Mouse (Mus musculus): ENCODE measurements around the gene Pyy. TPM values are rescaled to one million over a fixed set of nuclear protein-coding genes. Genes with fewer than 3 reads are reported as not detected.

The Pyy gene
- polyA plus RNA-seq, 1 experiment from 2014 or later, result not detected

GRCm38 (mm10) chr11:102089088-102089808, 18.4 kb downstream of the Pyy start:
- Histone ChIP-seq H3K27ac (replicated peaks) (peak overlapping the region; percentile 99), H3K9me3 (no peaks in the 10 kb centered on the region), H3K4me1 (peaks cover 27% of the 10 kb centered on the region), H3K4me2 (replicated peaks) (peak overlapping the region; percentile 79), H3K4me3 (peak overlapping the region; percentile 58), H3K27me3 (no peaks in the 10 kb centered on the region), H3K36me3 (no peaks in the 10 kb centered on the region), H3K9ac (replicated peaks) (peak overlapping the region; percentile 67)
- peak; percentile 29 for ATAC-seq (replicated peaks)
- WGBS, result under 1% methylated on average over 20 of the region's 20 CpGs

DNA sequence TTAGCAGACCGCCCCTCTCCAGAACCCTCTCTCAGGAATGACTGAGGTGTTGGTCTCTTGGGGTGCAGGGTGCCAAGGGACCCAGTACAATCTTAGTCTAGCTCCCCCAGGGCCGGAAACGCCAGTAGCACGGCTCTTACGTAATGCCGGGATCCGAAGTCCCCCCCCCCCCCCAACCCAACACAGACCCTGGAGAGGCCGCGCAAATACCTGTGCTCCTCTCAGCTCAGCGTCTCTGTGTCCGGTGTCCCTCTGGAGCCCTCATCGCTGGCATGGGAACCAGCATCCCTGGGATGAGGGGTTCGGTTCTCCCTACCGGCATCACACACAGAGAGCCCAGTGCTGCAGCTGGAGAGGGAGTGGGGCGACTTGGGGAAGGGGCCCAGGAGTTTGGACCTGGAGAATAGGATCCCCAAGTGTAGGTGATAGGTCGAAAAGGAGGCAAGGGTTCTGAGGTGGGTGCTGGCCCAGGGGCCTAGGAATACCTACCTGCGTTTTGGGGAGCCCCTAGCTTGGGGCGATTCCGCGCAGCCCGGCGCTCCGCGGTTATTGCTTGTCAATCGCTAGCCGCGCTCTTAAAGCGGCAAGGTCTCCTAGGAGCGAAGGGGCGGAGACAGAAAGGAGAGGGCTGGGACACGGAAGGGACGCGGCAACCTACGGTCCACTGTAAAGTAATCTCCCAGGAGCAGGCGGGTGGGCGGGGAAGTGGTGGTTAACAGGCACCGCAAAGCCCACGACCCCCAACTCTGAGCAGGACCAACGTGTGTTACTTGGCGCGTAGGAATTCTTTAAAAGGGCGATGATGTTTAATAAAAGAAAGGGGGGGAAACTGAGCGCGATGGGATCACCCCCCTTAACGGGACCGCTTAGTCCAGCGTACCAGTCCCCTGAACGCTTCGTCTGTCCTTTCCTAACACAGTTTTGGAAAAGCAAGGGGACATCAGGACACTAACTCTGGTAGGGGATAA, 19.4 kb downstream of the Pyy start, which contains the start of gene Mpp2:
Mpp2 (minus strand) TSS at position 585 of the 968 bp plus-strand sequence.
- under 1% methylated on average over 49 of the region's 49 CpGs for WGBS
- Histone ChIP-seq H3K36me3 (no peaks in the 10 kb centered on the region), H3K9ac (replicated peaks) (peak within 1 kb of the TSS; percentile 67), H3K27me3 (no peaks in the 10 kb centered on the region), H3K4me1 (peaks cover 30% of the 10 kb centered on the region), H3K27ac (replicated peaks) (peak within 1 kb of the TSS; percentile 99), H3K4me3 (peak within 1 kb of the TSS; percentile 58), H3K9me3 (no peaks in the 10 kb centered on the region), H3K4me2 (replicated peaks) (peak within 1 kb of the TSS; percentile 79)
- ATAC-seq (replicated peaks), result peak; percentile 62

GRCm38 (mm10) chr11:102087081-102087751, 20.4 kb downstream of the Pyy start:
- H3K36me3 ChIP-seq, result no peaks in the 10 kb centered on the region
- no peaks in the 10 kb centered on the region for H3K9me3 ChIP-seq
- peak overlapping the region; percentile 58 for H3K4me3 ChIP-seq
- peak overlapping the region; percentile 99 for H3K27ac ChIP-seq (replicated peaks)
- ATAC-seq (replicated peaks), result peak; percentile 79
- peak overlapping the region; percentile 79 for H3K4me2 ChIP-seq (replicated peaks)
- under 1% methylated on average over 39 of the region's 39 CpGs for WGBS
- H3K27me3 ChIP-seq, result no peaks in the 10 kb centered on the region
- peaks cover 40% of the 10 kb centered on the region for H3K4me1 ChIP-seq
- peak overlapping the region; percentile 67 for H3K9ac ChIP-seq (replicated peaks)

- WGBS, result 0% methylated on average over 3 of the region's 3 CpGs
- H3K4me1 ChIP-seq, result peaks cover 49% of the 10 kb centered on the region
- no peak for ATAC-seq (replicated peaks)
Observed at GRCm38 (mm10) chr11:102086331-102086730, 21.3 kb downstream of the Pyy start.

GRCm38 (mm10) chr11:102084159-102084558, 23.5 kb downstream of the Pyy start:
- no peak overlapping the region for H3K27ac ChIP-seq (replicated peaks)
- no peak for ATAC-seq (replicated peaks)
- H3K4me1 ChIP-seq, result peaks cover 45% of the 10 kb centered on the region
- H3K36me3 ChIP-seq, result no peaks in the 10 kb centered on the region
- no peaks in the 10 kb centered on the region for H3K27me3 ChIP-seq
- no peaks in the 10 kb centered on the region for H3K9me3 ChIP-seq
- 14% methylated on average over 7 of the region's 7 CpGs for WGBS
- H3K9ac ChIP-seq (replicated peaks), result no peak overlapping the region
- H3K4me2 ChIP-seq (replicated peaks), result no peak overlapping the region
- H3K4me3 ChIP-seq, result no peak overlapping the region

More at GRCm38 (mm10) chr11:102086331-102086730, 21.3 kb downstream of the Pyy start:
- Histone ChIP-seq H3K36me3 (no peaks in the 10 kb centered on the region), H3K9ac (replicated peaks) (peak overlapping the region; percentile 67), H3K27me3 (no peaks in the 10 kb centered on the region), H3K4me2 (replicated peaks) (peak overlapping the region; percentile 79), H3K27ac (replicated peaks) (peak overlapping the region; percentile 99), H3K4me3 (peak overlapping the region; percentile 58), H3K9me3 (no peaks in the 10 kb centered on the region)

DNA sequence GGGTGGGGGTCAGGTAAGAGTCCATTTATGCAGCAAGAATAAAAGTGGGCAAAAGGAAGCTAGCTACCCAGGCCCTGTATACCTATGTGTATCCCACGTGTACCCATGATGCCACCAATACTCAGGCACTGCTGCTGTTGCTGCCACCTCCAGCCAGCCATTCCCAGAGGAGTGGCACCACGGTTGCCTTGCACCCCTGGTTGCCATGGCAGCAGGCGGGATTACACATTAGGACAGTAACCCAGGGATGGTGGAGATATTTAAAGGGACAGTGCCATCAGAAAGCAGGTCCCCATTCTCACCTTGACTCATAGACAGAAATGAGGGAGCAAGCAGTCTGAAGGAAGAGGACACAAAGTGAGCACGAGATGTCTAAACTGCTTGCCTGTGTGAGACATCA, 24.4 kb downstream of the Pyy start:
- H3K27me3 ChIP-seq, result no peaks in the 10 kb centered on the region
- 32% methylated on average over 4 of the region's 4 CpGs for WGBS
- no peak overlapping the region for H3K4me2 ChIP-seq (replicated peaks)
- no peaks in the 10 kb centered on the region for H3K9me3 ChIP-seq
- H3K9ac ChIP-seq (replicated peaks), result no peak overlapping the region
- H3K36me3 ChIP-seq, result 0 out of 2 replicates have a peak, but pooled peaks cover 2% of the 10 kb centered on the region
- peaks cover 38% of the 10 kb centered on the region for H3K4me1 ChIP-seq
- H3K4me3 ChIP-seq, result peak overlapping the region; percentile 40; the same call in 1 of the 2 replicates
- H3K27ac ChIP-seq (replicated peaks), result 0 out of 2 replicates have a peak overlapping the region, but pooled peaks have one; percentile 21
- no peak for ATAC-seq (replicated peaks)

- peak overlapping the region; percentile 21; the same call in 1 of the 2 replicates for H3K27ac ChIP-seq (replicated peaks)
- H3K9ac ChIP-seq (replicated peaks), result peak overlapping the region; percentile 56
- no peaks in the 10 kb centered on the region for H3K27me3 ChIP-seq
- H3K36me3 ChIP-seq, result 0 out of 2 replicates have a peak, but pooled peaks cover 5% of the 10 kb centered on the region
- peak overlapping the region; percentile 81 for H3K4me2 ChIP-seq (replicated peaks)
- WGBS, result 0% methylated on average over 18 of the region's 18 CpGs
- peaks cover 38% of the 10 kb centered on the region for H3K4me1 ChIP-seq
- peak; percentile 85 for ATAC-seq (replicated peaks)
- no peaks in the 10 kb centered on the region for H3K9me3 ChIP-seq
- peak overlapping the region; percentile 40 for H3K4me3 ChIP-seq
Observed at GRCm38 (mm10) chr11:102082322-102082721, 25.3 kb downstream of the Pyy start.

DNA sequence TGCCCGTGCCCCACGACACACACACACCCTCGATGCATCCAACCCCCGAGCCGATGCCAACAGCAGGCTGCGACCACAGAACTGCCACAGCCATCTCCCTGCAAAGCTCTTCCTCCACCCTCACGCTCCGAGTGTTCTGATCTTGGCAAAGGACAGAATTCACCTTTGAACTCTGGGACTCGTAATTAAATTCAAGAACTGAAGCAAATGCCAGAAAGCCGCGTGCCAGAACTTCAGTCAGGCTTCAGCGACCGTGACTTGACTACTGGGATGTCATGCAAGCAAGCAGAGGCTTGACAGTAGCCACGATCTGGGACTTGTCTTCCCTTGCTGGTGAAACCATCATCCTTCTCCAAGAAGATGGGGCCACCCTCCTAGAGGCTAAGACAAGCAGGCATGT, 33.9 kb downstream of the Pyy start:
- H3K9me3 ChIP-seq, result no peaks in the 10 kb centered on the region
- H3K27me3 ChIP-seq, result no peaks in the 10 kb centered on the region
- no peak for ATAC-seq (replicated peaks)
- no peak overlapping the region for H3K4me3 ChIP-seq
- H3K36me3 ChIP-seq, result peaks cover 19% of the 10 kb centered on the region
- no peak overlapping the region for H3K27ac ChIP-seq (replicated peaks)
- no peak overlapping the region for H3K4me2 ChIP-seq (replicated peaks)
- WGBS, result 75% methylated on average over 14 of the region's 14 CpGs
- peaks cover 15% of the 10 kb centered on the region for H3K4me1 ChIP-seq
- H3K9ac ChIP-seq (replicated peaks), result no peak overlapping the region

DNA sequence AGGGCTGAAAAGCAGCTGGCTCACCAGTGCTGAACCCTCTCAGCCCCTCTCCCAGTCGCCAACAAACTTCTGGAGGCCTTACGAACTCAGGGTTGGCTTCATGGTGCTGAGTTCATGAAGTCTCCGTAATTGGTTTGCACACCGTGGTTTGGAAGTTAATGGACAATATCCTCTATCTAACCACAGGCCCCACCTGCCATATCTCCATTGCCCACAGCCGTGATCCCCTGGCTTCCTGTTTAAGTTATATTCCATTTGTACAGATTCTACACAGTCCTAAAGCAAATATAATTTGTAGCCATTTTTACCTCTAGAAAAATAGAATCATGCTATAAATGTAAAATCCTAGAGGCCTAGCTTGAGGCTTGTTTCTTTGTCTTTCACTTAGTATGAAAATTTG, 34.9 kb downstream of the Pyy start:
- Histone ChIP-seq H3K36me3 (peaks cover 15% of the 10 kb centered on the region), H3K4me2 (replicated peaks) (no peak overlapping the region), H3K4me1 (peaks cover 17% of the 10 kb centered on the region), H3K27me3 (no peaks in the 10 kb centered on the region), H3K27ac (replicated peaks) (no peak overlapping the region), H3K9ac (replicated peaks) (no peak overlapping the region), H3K9me3 (no peaks in the 10 kb centered on the region), H3K4me3 (no peak overlapping the region)
- WGBS, result 94% methylated on average over 5 of the region's 5 CpGs
- ATAC-seq (replicated peaks), result no peak

GRCm38 (mm10) chr11:102070426-102070825, 37.2 kb downstream of the Pyy start:
- Histone ChIP-seq H3K4me1 (peaks cover 17% of the 10 kb centered on the region), H3K27ac (replicated peaks) (peak overlapping the region; percentile 24), H3K27me3 (no peaks in the 10 kb centered on the region), H3K4me3 (no peak overlapping the region), H3K36me3 (no peaks in the 10 kb centered on the region), H3K4me2 (replicated peaks) (peak overlapping the region; percentile 24), H3K9ac (replicated peaks) (no peak overlapping the region), H3K9me3 (no peaks in the 10 kb centered on the region)
- 6% methylated on average over 13 of the region's 13 CpGs for WGBS
- no peak for ATAC-seq (replicated peaks)

DNA sequence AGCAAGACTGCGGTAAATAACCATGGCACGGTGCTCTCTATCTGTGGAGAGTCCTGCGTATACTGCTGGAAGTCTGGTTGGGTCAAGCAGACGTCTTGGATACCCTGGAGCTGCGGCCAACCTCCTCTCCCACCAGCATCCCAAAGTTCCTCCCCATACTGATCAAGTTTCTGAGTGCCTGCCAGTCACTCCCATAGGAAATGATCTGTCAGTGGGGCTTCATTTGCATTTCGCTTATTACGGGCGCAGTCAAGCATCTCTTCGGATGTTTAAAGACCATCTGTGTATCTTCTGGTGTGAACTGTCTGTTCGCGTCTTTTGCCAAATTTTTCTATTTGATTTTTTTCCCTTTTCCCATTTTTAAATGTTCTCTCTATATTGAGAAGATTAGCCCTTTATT, 38.0 kb downstream of the Pyy start:
- Histone ChIP-seq H3K9me3 (no peaks in the 10 kb centered on the region), H3K27ac (replicated peaks) (peak overlapping the region; percentile 24), H3K27me3 (no peaks in the 10 kb centered on the region), H3K4me1 (peaks cover 17% of the 10 kb centered on the region), H3K36me3 (no peaks in the 10 kb centered on the region), H3K9ac (replicated peaks) (no peak overlapping the region), H3K4me3 (no peak overlapping the region), H3K4me2 (replicated peaks) (peak overlapping the region; percentile 24; the same call in 1 of the 2 replicates)
- peak; percentile 58 for ATAC-seq (replicated peaks)
- 47% methylated on average over 11 of the region's 11 CpGs for WGBS

Measured in forebrain, embryonic 15.5 days (tissue).